Mouse (Mus musculus) embryo, embryonic 10 days (tissue): ENCODE results near the gene Wdr61.

Source experiments
- DNase-seq: peaks from one replicate; pipeline ENCODE4 v3.0.0-alpha.2; 2015; ENCODE audit warnings: low spot score

The Wdr61 gene

GRCm38 (mm10) chr9:54733921-54734638 lies at the start of gene Wdr61:
TSS of gene Wdr61 (minus strand) at chr9:54734519.
- peak; percentile 99 for DNase-seq

GRCm38 (mm10) chr9:54784003-54784402 lies 49.7 kb upstream of the Wdr61 start:
- DNase-seq: peak; percentile 65

- no peak for DNase-seq
Measured at GRCm38 (mm10) chr9:54782504-54782903, 48.2 kb upstream of the Wdr61 start.

- no peak for DNase-seq
Measured at GRCm38 (mm10) chr9:54779280-54779679, 45.0 kb upstream of the Wdr61 start.

GRCm38 (mm10) chr9:54776451-54776982 lies 42.2 kb upstream of the Wdr61 start:
- DNase-seq: no peak

GRCm38 (mm10) chr9:54770140-54770780 lies 35.9 kb upstream of the Wdr61 start:
- DNase-seq: no peak

GRCm38 (mm10) chr9:54765336-54766085 lies 31.2 kb upstream of the Wdr61 start:
- peak; percentile 38 for DNase-seq

GRCm38 (mm10) chr9:54764561-54765217 lies 30.4 kb upstream of the Wdr61 start, which contains the start of gene Crabp1:
TSS of gene Crabp1 (plus strand) at chr9:54764748.
- DNase-seq: peak; percentile 72

GRCm38 (mm10) chr9:54764091-54764490 lies 29.8 kb upstream of the Wdr61 start:
- no peak for DNase-seq

GRCm38 (mm10) chr9:54759592-54759991 lies 25.3 kb upstream of the Wdr61 start:
- peak; percentile 74 for DNase-seq

- DNase-seq: no peak
Measured at GRCm38 (mm10) chr9:54752944-54753295, 18.6 kb upstream of the Wdr61 start.

- DNase-seq: peak; percentile 71
Measured at GRCm38 (mm10) chr9:54752201-54752943, 18.1 kb upstream of the Wdr61 start.

- no peak for DNase-seq
Measured at GRCm38 (mm10) chr9:54751684-54752083, 17.4 kb upstream of the Wdr61 start.

GRCm38 (mm10) chr9:54750215-54750981 lies 16.1 kb upstream of the Wdr61 start:
- peak; percentile 5 for DNase-seq

GRCm38 (mm10) chr9:54745740-54746370 lies 11.5 kb upstream of the Wdr61 start:
- DNase-seq: peak; percentile 89

GRCm38 (mm10) chr9:54743891-54744290 lies 9.6 kb upstream of the Wdr61 start:
- DNase-seq: no peak

GRCm38 (mm10) chr9:54738376-54738775 lies 4.1 kb upstream of the Wdr61 start:
- peak; percentile 92 for DNase-seq

- DNase-seq: peak; percentile 93
Measured at GRCm38 (mm10) chr9:54736284-54736701, 2.0 kb upstream of the Wdr61 start.

- DNase-seq: no peak
Measured at GRCm38 (mm10) chr9:54734639-54735252, 427 bp upstream of the Wdr61 start.

- peak; percentile 79 for DNase-seq
Measured at GRCm38 (mm10) chr9:54732122-54732521, 2.2 kb downstream of the Wdr61 start.
